Mouse (Mus musculus) mesoderm, embryonic 11.5 days (tissue): ENCODE measurements around the gene Gprc5b.

Source experiments
- DNase-seq: peaks from one replicate; pipeline ENCODE4 v3.0.0-alpha.2; 2012; ENCODE audit warnings: low read depth, low spot score

The Gprc5b gene

DNA sequence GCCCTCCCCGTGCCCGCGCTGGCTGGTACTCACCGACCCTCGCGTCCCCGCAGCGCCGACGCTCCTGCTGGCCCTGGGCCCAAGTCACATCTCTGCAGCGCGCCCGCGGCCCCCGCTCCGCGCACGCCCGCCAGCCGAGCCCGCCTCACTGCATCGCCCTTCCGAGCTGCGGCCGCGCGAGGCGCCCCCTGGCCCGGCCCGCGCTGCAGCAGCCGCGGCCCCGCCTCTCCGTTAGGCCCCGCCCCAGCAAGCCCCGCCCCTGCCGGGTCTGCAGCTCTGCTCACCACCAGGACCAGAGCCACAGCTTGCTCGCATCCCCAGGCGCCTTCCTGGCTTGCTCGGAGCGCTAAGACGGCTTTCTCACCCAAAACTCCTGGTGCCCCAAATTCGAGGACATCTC, at the start of gene Gprc5b:
Gene Gprc5b (minus strand): TSS at position 205 of the 400 bp plus-strand sequence.
- peak; percentile 88 for DNase-seq

DNA sequence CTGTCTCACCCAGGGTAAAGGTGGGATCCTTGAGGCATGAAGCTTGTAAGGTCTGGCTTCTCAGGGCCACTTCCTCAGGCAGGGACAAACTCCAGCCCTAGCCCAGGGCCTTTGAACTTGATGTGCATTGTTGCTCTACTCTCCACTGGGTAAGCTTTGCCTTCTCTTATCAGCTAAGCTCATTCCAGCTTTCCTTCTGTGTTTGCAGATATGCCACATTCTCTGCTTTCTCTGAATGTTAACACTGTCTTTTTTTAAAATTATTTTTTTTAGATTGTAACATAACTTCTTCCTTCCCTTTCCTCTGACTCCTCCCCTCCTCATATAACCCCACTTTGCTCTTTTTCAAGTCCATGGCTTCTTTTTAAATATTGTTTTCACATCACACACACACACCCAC, 46.5 kb upstream of the Gprc5b start:
- no peak for DNase-seq

GRCm38 (mm10) chr7:119037581-119037980, 42.6 kb upstream of the Gprc5b start:
- no peak for DNase-seq

DNA sequence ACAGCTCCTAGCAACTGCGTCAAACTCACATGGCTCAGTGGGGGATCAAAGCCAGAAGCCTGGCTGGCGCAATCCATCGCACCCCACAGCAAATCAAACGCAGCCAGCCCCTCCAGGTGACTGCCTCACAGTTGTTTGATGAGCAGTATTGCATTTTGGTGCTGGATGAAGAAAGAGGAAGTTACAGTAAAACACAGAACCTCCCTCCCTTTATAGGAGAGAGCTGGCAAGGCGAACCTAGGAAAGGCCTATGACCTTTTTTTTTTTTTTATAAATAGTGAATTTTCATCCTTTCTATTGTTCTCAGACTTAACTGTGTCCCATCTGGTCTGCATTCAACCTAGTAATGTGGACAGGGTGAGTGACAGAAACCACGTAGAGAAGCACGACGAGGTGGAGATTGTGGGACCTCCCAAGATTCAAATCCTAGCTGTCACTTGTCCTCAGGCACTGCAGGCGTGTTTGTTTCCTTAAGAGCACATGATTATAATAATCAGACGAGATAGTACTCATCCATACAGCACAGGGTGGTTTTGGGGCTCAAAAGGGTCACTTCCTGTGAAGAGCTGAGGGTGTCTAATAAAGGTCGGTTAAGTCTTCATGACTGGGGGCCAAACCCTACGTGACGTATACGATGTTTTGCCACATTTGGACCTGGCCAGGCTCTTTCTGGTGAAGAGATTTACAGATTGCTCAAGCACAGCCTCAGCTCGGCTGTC, 39.4 kb upstream of the Gprc5b start:
- DNase-seq = no peak

DNA sequence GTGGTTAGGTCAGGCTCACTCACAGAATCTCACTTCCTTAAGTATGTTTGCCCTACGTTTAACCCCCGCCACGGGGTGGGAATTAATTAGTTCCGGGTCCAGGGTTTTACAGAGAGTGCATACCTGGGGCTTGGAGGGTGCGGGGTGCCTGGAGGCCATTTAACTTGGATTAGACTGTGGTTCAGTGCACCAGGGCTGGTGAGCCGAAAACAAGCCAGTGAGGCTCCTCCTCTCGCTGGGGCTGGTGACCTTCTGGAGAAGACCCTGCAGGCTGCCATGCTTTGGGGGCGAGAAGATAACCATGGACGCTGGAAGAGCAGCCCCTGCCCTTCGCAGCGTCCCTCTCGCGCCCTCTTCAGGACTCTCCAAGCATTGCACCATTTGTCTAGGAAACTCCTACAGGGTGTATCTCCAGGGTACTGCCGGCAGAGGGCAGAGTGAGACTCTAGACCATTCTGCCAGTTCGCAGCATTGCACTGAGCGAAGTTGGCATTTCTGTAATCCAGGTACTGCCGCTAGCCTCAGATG, 28.4 kb upstream of the Gprc5b start:
- DNase-seq = peak; percentile 74

GRCm38 (mm10) chr7:119022238-119023156, 27.5 kb upstream of the Gprc5b start:
- peak; percentile 40 for DNase-seq

- DNase-seq = peak; percentile 79
These were observed 24.5 kb upstream of the Gprc5b start for GRCm38 (mm10) chr7:119019537-119019936.

DNA sequence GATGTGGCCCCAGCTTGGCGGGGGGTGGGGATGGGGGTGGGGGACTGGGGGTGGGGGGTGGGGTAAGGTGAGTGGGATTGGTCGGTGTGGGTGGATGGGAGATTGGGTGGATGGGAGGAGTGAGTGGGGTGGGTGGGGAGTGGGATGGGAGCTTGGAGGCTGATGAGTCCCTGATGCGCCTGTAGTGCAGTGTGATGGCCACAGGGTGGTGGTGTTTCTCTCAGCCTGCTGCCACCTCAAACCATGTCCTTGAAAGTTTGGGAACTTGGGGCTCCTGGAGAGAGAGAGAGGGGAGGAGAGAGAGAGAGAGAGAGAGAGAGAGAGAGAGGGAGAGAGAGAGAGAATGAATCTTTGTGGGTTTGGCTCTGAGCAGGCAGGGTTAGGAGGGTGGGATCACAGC, 20.7 kb upstream of the Gprc5b start:
- DNase-seq = peak; percentile 68

- peak; percentile 68 for DNase-seq
These were observed 16.0 kb upstream of the Gprc5b start for GRCm38 (mm10) chr7:119010854-119011529.

GRCm38 (mm10) chr7:119002501-119002900, 7.5 kb upstream of the Gprc5b start:
- DNase-seq = no peak

- no peak for DNase-seq
These were observed 7.0 kb upstream of the Gprc5b start for GRCm38 (mm10) chr7:119001965-119002364.

DNA sequence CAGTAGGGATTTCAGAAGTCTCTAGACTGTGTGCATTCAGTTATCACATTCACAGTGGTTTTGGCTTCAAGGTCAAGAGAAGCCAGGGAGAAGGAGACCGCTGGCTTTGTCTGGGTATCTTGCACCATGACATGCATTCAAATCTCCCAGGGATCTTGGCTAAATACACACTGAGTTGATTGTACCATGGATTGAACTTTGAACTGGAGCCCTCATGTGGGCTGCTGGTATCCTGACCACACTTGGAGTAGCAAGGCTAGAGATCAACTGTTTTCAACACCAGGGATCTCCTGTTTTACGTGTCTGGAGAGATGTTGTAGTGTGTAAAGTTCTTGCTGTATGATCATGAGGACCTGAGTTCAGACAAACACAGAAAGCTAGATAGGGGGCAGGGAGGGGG, 4.8 kb upstream of the Gprc5b start:
- DNase-seq = no peak

GRCm38 (mm10) chr7:118996137-118996837, 1.3 kb upstream of the Gprc5b start:
- peak; percentile 91 for DNase-seq

DNA sequence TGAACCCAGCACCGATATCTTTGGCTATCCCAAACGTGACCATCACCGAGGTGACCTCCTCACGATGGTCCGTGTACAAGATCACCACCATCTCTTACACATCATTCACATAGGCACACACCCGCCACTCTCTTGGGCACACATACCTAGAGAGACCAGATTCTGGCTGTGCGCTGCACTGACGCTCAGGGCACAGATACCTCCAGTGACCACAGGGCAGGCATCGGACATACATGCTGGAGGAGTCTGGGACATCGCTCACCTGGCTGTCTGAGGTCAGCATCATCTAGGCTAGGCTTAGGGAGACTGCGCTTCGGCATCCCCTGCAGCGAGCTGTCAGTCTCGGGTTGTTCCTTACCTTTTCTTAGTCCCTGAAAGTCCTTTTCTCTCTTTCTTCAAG, 660 bp upstream of the Gprc5b start:
- DNase-seq = no peak

GRCm38 (mm10) chr7:118994231-118994842, 674 bp downstream of the Gprc5b start:
- DNase-seq = no peak

DNA sequence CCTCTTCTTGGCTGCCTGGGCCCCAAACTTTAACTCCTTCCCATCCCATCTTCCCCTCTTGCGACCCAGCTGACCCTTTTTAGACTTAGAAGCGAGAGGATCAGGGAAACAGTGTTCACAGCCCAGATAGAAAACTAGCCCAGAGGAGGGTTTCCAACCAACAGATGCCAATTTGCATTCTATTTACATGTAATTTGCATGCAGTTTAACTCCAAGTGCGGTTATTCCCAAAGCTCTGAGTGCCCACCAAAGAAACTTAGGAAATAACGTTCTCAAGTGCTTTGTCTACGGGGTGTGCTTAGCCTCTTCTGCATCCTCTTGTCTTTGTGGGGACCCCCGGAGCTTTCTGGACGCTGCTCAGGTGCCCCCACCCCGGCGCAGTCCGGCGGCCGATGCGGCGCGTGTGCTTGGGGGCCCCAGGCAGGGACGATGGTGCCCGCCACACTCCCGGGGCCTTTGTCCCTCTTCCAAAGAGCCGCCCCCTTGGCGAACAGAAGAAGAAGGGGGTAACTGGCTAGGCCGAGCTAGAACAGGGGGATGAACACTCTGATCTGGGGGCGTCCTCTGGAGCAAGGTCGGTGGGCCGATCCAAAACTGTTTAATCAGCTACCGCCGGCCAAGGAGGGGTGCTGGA, 1.3 kb downstream of the Gprc5b start:
- no peak for DNase-seq

- DNase-seq = no peak
These were observed 2.2 kb downstream of the Gprc5b start for GRCm38 (mm10) chr7:118992623-118993405.

DNA sequence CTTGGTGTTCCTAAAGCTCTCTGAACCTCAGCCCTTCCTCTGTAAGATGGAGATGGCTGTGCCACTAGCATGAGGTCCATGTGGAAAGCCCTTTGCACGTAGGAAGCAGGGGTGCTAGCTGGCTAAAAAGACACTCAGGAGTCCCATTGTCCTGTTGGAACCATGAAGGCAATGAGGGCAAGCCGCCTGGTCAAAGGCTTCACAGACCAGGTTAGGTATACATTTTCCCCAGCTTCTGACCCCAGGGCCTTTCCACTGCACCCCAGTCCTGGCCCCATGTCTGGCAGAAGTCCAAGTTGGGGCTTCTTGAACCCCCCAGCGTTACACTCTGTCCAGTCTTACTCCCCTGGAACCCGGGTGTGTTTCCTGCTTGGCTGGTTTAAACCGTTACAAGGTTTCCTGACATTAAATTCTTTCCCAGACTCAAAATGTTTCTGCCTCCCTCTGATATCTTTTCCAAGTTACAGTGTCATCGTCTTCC, 2.9 kb downstream of the Gprc5b start:
- no peak for DNase-seq

DNA sequence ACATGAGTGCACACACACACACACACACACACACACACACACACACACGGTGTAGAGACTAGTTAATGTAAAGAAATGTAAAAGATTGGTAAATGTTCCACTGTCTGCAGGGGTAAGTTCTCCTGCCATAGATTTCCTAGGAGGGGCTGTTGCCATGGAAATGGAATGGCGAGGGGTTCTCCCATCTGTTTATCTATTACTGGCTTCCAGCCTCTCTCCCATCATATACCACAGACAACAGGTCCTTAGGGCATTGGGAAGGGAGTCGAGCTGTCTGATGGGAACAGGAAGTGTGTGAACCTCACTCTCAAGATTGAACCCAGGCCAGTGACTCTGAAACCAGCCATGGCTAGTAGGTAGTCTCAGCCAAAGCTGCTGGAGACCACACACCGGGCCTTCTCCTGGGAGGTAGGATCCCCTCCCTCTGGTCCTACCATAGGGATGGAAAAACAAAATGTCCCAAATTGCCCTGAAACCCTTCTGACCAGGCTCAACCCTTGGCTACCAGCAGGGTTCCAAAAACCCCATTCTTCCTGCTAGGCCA, 3.6 kb downstream of the Gprc5b start:
- no peak for DNase-seq
